ENCODE assay signal across 15 mouse cellular contexts in genomic region chr11:85189110-85189509, GRCm38 (mm10). TPM values are rescaled to one million over a fixed set of nuclear protein-coding genes. Genes with fewer than 3 reads are reported as not detected.
"Had no signal": no experiment of that assay in that cellular context is flagged by ENCODE, and none has a peak within 500 bp of the region (broad histone marks: within the 10 kb centered on the region; RNA-seq: fewer than 3 reads in every experiment).

No protein-coding gene starts in this region.

- ATAC-seq: midbrain, embryonic 16.5 days had no signal

- DNase-seq: kidney, adult 11 months; kidney, postnatal 14 days; left cerebral cortex, postnatal 4 days; lung, adult 18-20 months; right cerebral cortex, postnatal 14 days; thymus, postnatal 4 days had no signal

- H3K27ac ChIP-seq: kidney, embryonic 15.5 days; limb, embryonic 13.5 days; midbrain, embryonic 10.5 days; stomach, embryonic 15.5 days had no signal

- H3K9ac ChIP-seq: kidney, embryonic 15.5 days; limb, embryonic 13.5 days; stomach, embryonic 15.5 days had no signal

- H3K4me2 ChIP-seq: kidney, embryonic 15.5 days; limb, embryonic 13.5 days; stomach, embryonic 15.5 days had no signal

- H3K4me3 ChIP-seq: kidney, embryonic 15.5 days; limb, embryonic 13.5 days; midbrain, embryonic 10.5 days; stomach, embryonic 15.5 days had no signal

- H3K9me3 ChIP-seq: kidney, embryonic 15.5 days; limb, embryonic 13.5 days; midbrain, embryonic 10.5 days; stomach, embryonic 15.5 days had no signal

- H3K27me3 ChIP-seq: kidney, embryonic 15.5 days; limb, embryonic 13.5 days; stomach, embryonic 15.5 days had no signal

- H3K4me1 ChIP-seq: limb, embryonic 13.5 days; midbrain, embryonic 10.5 days; stomach, embryonic 15.5 days had no signal

RNA-seq across cellular contexts. Expression of gene 1700125H20Rik, which starts 18.9 kb away (rescaled TPM):
- total RNA-seq: left cerebral cortex, adult 18-20 months had no signal
- polyA plus RNA-seq: large intestine, adult 2 months; lung, embryonic 16.5 days; spleen, adult 2 months; stomach, embryonic 15.5 days had no signal
